Mouse (Mus musculus) kidney, adult 9 months (tissue): ENCODE results near the gene Gcnt2.

Experiments used
- DNase-seq: peaks from one replicate; pipeline ENCODE4 v3.0.0; 2022

Gene Gcnt2

GRCm38 (mm10) chr13:41002001-41002400 is 142.4 kb downstream of the Gcnt2 start:
- no peak for DNase-seq

- DNase-seq, result peak; percentile 29
Measured at GRCm38 (mm10) chr13:41006244-41006643, 146.7 kb downstream of the Gcnt2 start.

GRCm38 (mm10) chr13:41008271-41008670 is 148.7 kb downstream of the Gcnt2 start:
- DNase-seq, result peak; percentile 68

DNA sequence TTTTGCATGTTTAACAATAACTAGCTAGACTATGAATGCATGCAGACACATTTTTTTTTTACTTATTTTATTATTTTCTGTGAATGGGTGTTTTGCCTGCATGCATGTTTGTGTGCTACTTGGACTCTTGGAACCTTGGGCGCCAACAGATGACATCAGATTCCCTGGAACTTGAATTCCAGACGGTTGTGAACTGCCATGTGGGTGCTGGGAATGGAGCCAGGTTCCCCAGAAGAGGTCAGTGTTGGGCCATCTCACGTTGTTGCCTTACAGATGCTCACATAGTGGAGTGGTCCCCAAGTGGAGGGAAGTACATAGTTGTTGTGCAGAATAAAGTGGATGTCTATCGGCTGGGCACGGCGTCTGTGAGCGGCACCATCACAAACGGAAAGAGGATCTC is 149.4 kb downstream of the Gcnt2 start:
- no peak for DNase-seq
